Mouse (Mus musculus) gastrocnemius, postnatal 10 days (tissue): ENCODE measurements around the gene Kmt2d. TPM values are rescaled to one million over a fixed set of nuclear protein-coding genes. Genes with fewer than 3 reads are reported as not detected.
"Not testable (repeated sequence)": the region's sequence is repeated elsewhere in the genome, so short reads cannot be mapped to it uniquely, and the experiment has no call there.

Experiments used
- DNase-seq: peaks from one replicate; pipeline ENCODE4 v3.0.0; 2021; ENCODE audit warnings: mixed read lengths
- long read RNA-seq, 2 experiments: library from polyadenylated mRNA; stranded (forward); transcript quantifications; one replicate each; pipeline ENCODE4 v2.0.0; 2021
- total RNA-seq, 2 experiments: library from RNA; stranded (reverse); gene quantifications; 2 replicates each; pipeline ENCODE4 v1.2.3; 2021

Kmt2d gene
- 10 to 100 TPM; 46.9 to 59.9 TPM for total RNA-seq
- long read RNA-seq, experiment 1, partial matches to known transcripts: 2 of 3 reads
- long read RNA-seq, experiment 1, other reads (novel, unspliced or antisense): 1 of 3 reads
- long read RNA-seq, experiment 2, partial matches to known transcripts: 0 of 2 reads
- long read RNA-seq, experiment 2, other reads (novel, unspliced or antisense): 2 of 2 reads

GRCm38 (mm10) chr15:98871070-98871915 lies at the start of gene Kmt2d:
Kmt2d (minus strand) TSS chr15:98871204.
- peak; percentile 51 for DNase-seq

- DNase-seq: not testable (repeated sequence)
Observed at GRCm38 (mm10) chr15:98918499-98918895, 47.5 kb upstream of the Kmt2d start.

GRCm38 (mm10) chr15:98917538-98918498 lies 46.8 kb upstream of the Kmt2d start, which contains the start of gene Lmbr1l:
Lmbr1l (minus strand) TSS chr15:98918231.
- DNase-seq: peak; percentile 98

GRCm38 (mm10) chr15:98917091-98917490 lies 46.1 kb upstream of the Kmt2d start:
- no peak for DNase-seq

- DNase-seq: no peak
Observed at GRCm38 (mm10) chr15:98916016-98916415, 45.0 kb upstream of the Kmt2d start.

- no peak for DNase-seq
Observed at GRCm38 (mm10) chr15:98914903-98915302, 43.9 kb upstream of the Kmt2d start.

GRCm38 (mm10) chr15:98904692-98905091 lies 33.7 kb upstream of the Kmt2d start:
- DNase-seq: peak; percentile 44

GRCm38 (mm10) chr15:98902600-98902999 lies 31.6 kb upstream of the Kmt2d start:
- no peak for DNase-seq

GRCm38 (mm10) chr15:98901530-98901929 lies 30.5 kb upstream of the Kmt2d start:
- no peak for DNase-seq

GRCm38 (mm10) chr15:98897928-98898800 lies 27.2 kb upstream of the Kmt2d start, which contains the start of gene Dhh:
Dhh (minus strand) TSS chr15:98898540.
- DNase-seq: no peak

GRCm38 (mm10) chr15:98897495-98897894 lies 26.5 kb upstream of the Kmt2d start:
- DNase-seq: no peak

GRCm38 (mm10) chr15:98895635-98896589 lies 24.9 kb upstream of the Kmt2d start:
- DNase-seq: peak; percentile 27

GRCm38 (mm10) chr15:98894746-98895634 lies 24.0 kb upstream of the Kmt2d start:
- DNase-seq: no peak

- DNase-seq: peak; percentile 38
Observed at GRCm38 (mm10) chr15:98893940-98894745, 23.1 kb upstream of the Kmt2d start, which contains the start of gene Rhebl1. Rhebl1 (minus strand) TSS chr15:98894540.

- DNase-seq: no peak
Observed at GRCm38 (mm10) chr15:98893036-98893435, 22.0 kb upstream of the Kmt2d start.

GRCm38 (mm10) chr15:98891907-98892606 lies 21.1 kb upstream of the Kmt2d start:
- DNase-seq: no peak

- DNase-seq: no peak
Observed at GRCm38 (mm10) chr15:98891198-98891742, 20.3 kb upstream of the Kmt2d start.
